Mouse (Mus musculus) kidney, embryonic 15.5 days (tissue): ENCODE measurements around the gene 1700030K09Rik. TPM values are rescaled to one million over a fixed set of nuclear protein-coding genes. Genes with fewer than 3 reads are reported as not detected.

Experiments
- ATAC-seq: fragments of 200-750 bp; cut with Nextera tagmentation; replicated peaks from 2 replicates; pipeline ENCODE4 v1.8.0; 2017; ENCODE audit warnings: moderate TSS enrichment; ENCODE audit not compliant: low FRiP score
- H3K27ac ChIP-seq: fragments of 300-500 bp; sonication (generic); 2 replicates; pipeline ENCODE4 v1.5.1; 2015; ENCODE audit warnings: mild to moderate bottlenecking, inconsistent platforms
- H3K27me3 ChIP-seq: fragments of 300-500 bp; sonication (generic); 2 replicates; pipeline ENCODE4 v1.6.1; 2015; ENCODE audit warnings: inconsistent platforms
- H3K36me3 ChIP-seq: fragments of 300-500 bp; sonication (generic); 2 replicates; pipeline ENCODE4 v1.6.1; 2015; ENCODE audit warnings: inconsistent platforms
- H3K4me1 ChIP-seq: fragments of 300-500 bp; sonication (generic); 2 replicates; pipeline ENCODE4 v1.6.1; 2015; ENCODE audit warnings: inconsistent platforms
- H3K4me2 ChIP-seq: fragments of 300-500 bp; sonication (generic); 2 replicates; pipeline ENCODE4 v1.6.1; 2015; ENCODE audit warnings: moderate library complexity, mild to moderate bottlenecking, inconsistent platforms
- H3K4me3 ChIP-seq: fragments of 300-500 bp; sonication (generic); replicated peaks from 2 replicates; pipeline ENCODE4 v1.5.1; 2015; ENCODE audit warnings: mild to moderate bottlenecking, inconsistent platforms
- H3K9ac ChIP-seq: fragments of 300-500 bp; sonication (generic); 2 replicates; pipeline ENCODE4 v1.6.1; 2015; ENCODE audit warnings: mild to moderate bottlenecking, inconsistent platforms
- H3K9me3 ChIP-seq: fragments of 300-500 bp; sonication (generic); replicated peaks from 2 replicates; pipeline ENCODE4 v1.6.1; 2016; ENCODE audit warnings: inconsistent platforms
- WGBS: fragments of 180-500 bp; shearing (Covaris S2); methylation state at CpG from one replicate; pipeline ENCODE4 v1.1.7; 2015; ENCODE audit warnings: mixed read lengths; 5-methylcytosine and 5-hydroxymethylcytosine counted together
- polyA plus RNA-seq: library from polyadenylated mRNA; unstranded; fragments of >200 nt; fragmentation: Nextera tagmentation; extraction: Ambion mirVana; gene quantifications from 2 replicates; pipeline ENCODE4 v1.2.1, GENCODE M21; 2015

1700030K09Rik gene
- polyA plus RNA-seq, 1 experiment from 2014 or later: 17.0 TPM

- no peak for ATAC-seq
- Histone ChIP-seq H3K27ac (no peak overlapping the region), H3K4me3 (no peak overlapping the region), H3K27me3 (no peaks in the 10 kb centered on the region), H3K9ac (no peak overlapping the region), H3K36me3 (peaks cover 93% of the 10 kb centered on the region), H3K4me2 (no peak overlapping the region), H3K9me3 (no peaks in the 10 kb centered on the region), H3K4me1 (peaks cover 7% of the 10 kb centered on the region)
- WGBS: 97% methylated on average over 2 of the region's 2 CpGs
Observed at GRCm38 (mm10) chr8:72469243-72469642, 25.6 kb downstream of the 1700030K09Rik start.

- Histone ChIP-seq H3K9me3 (no peaks in the 10 kb centered on the region), H3K4me1 (peaks cover 8% of the 10 kb centered on the region), H3K27me3 (no peaks in the 10 kb centered on the region), H3K4me2 (no peak overlapping the region), H3K27ac (no peak overlapping the region), H3K36me3 (peaks cover 86% of the 10 kb centered on the region), H3K4me3 (no peak overlapping the region), H3K9ac (no peak overlapping the region)
- no peak for ATAC-seq
- WGBS: 95% methylated on average over 8 of the region's 8 CpGs
Observed at GRCm38 (mm10) chr8:72469984-72470383, 26.3 kb downstream of the 1700030K09Rik start.

DNA sequence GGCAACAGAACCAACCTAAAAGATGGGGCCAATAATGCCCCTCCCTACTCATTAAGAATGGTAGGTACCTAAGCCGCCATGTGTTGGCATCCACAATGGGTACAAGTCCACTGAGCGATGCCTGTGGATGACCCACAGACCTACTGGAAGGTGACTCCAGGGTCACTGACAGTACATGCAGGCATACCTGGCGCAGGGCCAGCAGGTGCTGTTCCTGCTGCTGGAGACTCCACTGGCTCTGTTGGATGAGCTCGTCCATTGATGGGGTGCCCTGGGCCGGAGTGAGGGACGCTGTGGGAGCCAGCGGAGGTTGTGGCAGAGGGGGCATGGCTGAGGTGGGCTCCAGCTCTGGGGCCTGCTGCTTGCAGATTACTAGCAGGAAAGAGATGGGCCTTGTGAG, 27.0 kb downstream of the 1700030K09Rik start:
- Histone ChIP-seq H3K27me3 (no peaks in the 10 kb centered on the region), H3K4me3 (no peak overlapping the region), H3K36me3 (peaks cover 79% of the 10 kb centered on the region), H3K9me3 (no peaks in the 10 kb centered on the region), H3K4me1 (peaks cover 9% of the 10 kb centered on the region), H3K27ac (no peak overlapping the region), H3K4me2 (no peak overlapping the region), H3K9ac (no peak overlapping the region)
- WGBS: 95% methylated on average over 7 of the region's 7 CpGs
- no peak for ATAC-seq

GRCm38 (mm10) chr8:72474826-72475546, 31.3 kb downstream of the 1700030K09Rik start, which contains the start of gene Cherp:
Gene Cherp (minus strand): TSS chr8:72475226.
- peak; percentile 97 for ATAC-seq
- Histone ChIP-seq H3K4me1 (peaks cover 17% of the 10 kb centered on the region), H3K27me3 (no peaks in the 10 kb centered on the region), H3K27ac (peak within 1 kb of the TSS; percentile 95), H3K9me3 (no peaks in the 10 kb centered on the region), H3K4me2 (peak within 1 kb of the TSS; percentile 82), H3K4me3 (peak within 1 kb of the TSS; percentile 91), H3K9ac (peak within 1 kb of the TSS; percentile 88), H3K36me3 (peaks cover 48% of the 10 kb centered on the region)
- under 1% methylated on average over 80 of the region's 80 CpGs for WGBS

DNA sequence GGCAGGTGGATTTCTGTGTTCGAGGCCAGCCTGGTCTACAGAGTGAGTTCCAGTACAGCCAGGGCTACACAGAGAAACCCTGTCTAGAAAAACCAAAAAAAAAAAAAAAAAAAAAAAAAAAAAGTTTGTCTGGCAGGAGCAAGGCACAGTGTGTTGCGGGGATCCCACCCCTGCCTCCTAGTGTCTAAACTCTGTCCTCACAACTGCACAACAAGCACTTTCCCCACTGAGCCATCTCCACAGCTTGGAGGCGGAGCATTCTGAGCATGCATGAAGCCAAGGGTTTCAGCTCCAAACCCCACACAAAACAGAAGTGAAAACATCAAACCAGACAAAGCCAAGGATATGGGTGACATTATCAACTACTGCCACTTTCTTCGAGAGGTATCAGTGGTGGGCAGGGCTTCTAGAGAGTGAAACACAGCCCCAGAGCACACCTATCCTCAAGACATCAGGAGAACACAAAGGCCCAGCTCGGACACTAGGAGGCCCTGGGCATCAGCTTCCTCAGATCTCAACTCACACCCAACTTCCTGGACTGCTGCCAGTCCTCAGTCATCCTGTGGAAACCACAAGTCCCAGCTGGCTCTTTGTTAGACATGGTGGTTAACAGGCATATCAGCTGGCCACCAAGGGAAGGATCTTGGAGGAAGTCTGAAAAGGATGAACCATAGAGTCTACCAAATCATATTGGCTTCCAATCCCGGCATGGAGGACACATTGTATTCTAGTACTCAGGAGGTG, 41.9 kb downstream of the 1700030K09Rik start:
- ATAC-seq: no peak
- WGBS: 87% methylated on average over 6 of the region's 6 CpGs
- Histone ChIP-seq H3K27ac (no peak overlapping the region), H3K4me3 (no peak overlapping the region), H3K9ac (no peak overlapping the region), H3K4me2 (no peak overlapping the region), H3K9me3 (no peaks in the 10 kb centered on the region), H3K27me3 (no peaks in the 10 kb centered on the region), H3K36me3 (peaks cover 93% of the 10 kb centered on the region), H3K4me1 (peaks cover 6% of the 10 kb centered on the region)

GRCm38 (mm10) chr8:72487014-72487413, 43.3 kb downstream of the 1700030K09Rik start:
- no peak overlapping the region for H3K4me2 ChIP-seq
- no peaks in the 10 kb centered on the region for H3K9me3 ChIP-seq
- no peak overlapping the region for H3K4me3 ChIP-seq
- peaks cover 81% of the 10 kb centered on the region for H3K36me3 ChIP-seq
- H3K9ac ChIP-seq: no peak overlapping the region
- ATAC-seq: no peak
- no peaks in the 10 kb centered on the region for H3K27me3 ChIP-seq
- H3K27ac ChIP-seq: no peak overlapping the region
- H3K4me1 ChIP-seq: peaks cover 17% of the 10 kb centered on the region

GRCm38 (mm10) chr8:72491017-72491416, 47.3 kb downstream of the 1700030K09Rik start:
- Histone ChIP-seq H3K4me3 (peak overlapping the region; percentile 63), H3K4me2 (peak overlapping the region; percentile 90)
- WGBS: 84% methylated on average over 2 of the region's 2 CpGs

DNA sequence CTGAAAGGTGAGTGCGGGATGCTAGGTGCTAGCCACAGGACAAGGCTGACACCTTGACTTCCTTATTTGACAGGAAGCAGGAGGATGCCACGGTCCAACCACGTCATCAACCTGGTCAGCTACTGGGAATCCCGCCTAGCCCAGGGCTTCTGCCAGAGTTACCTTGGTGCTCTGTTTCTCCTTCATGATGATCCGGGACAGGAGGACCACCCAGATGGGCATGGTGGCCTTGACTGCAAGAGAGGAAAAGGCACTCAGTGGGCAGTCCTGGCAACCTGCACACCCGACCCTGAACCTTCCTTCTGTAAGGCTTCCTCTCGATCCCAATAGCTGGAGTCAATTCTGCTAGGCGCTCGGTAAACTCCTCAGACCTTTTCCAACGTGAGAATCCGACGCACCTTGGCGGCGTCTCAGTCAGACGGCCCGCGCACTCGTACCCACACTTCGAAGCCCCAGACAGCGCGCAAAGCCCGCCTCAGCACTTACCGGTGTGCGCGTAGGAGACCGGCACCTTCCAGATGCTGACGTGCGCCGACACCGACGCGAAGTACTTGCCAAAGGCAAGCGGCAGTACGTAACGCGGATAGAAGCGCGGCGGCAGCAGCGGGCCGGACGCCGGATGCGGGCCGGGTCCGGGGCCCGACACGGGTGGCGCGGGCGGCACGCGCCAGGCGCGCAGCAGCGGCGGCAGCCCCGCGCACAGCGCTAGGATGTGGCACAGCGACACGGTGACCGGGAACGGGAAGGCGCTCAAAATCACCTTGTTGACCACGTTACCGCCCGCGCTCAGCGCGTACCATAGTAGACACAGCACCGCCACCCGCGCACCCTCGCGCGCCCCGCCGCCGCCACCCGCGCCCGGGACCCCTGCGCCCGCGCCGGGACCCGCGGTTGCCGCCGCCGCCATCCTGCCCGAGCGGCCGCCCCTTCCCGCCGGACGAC, 48.3 kb downstream of the 1700030K09Rik start, which contains the start of gene Slc35e1:
Gene Slc35e1, minus strand, starts transcription at position 935 of the 942 bp plus-strand sequence.
- WGBS: under 1% methylated on average over 79 of the region's 98 CpGs
- H3K36me3 ChIP-seq: peaks cover 63% of the 10 kb centered on the region
- H3K4me2 ChIP-seq: peak within 1 kb of the TSS; percentile 90
- H3K4me1 ChIP-seq: peaks cover 32% of the 10 kb centered on the region
- peak within 1 kb of the TSS; percentile 83 for H3K27ac ChIP-seq
- H3K4me3 ChIP-seq: peak within 1 kb of the TSS; percentile 63
- H3K9me3 ChIP-seq: no peaks in the 10 kb centered on the region
- H3K27me3 ChIP-seq: no peaks in the 10 kb centered on the region
- peak; percentile 6; the same call in 1 of the 2 replicates for ATAC-seq
- H3K9ac ChIP-seq: peak within 1 kb of the TSS; percentile 78

More at GRCm38 (mm10) chr8:72491017-72491416, 47.3 kb downstream of the 1700030K09Rik start:
- Histone ChIP-seq H3K27ac (no peak overlapping the region), H3K4me1 (peaks cover 32% of the 10 kb centered on the region), H3K27me3 (no peaks in the 10 kb centered on the region), H3K9ac (0 out of 2 replicates have a peak overlapping the region, but pooled peaks have one; percentile 78), H3K9me3 (no peaks in the 10 kb centered on the region), H3K36me3 (peaks cover 63% of the 10 kb centered on the region)
- ATAC-seq: no peak

DNA sequence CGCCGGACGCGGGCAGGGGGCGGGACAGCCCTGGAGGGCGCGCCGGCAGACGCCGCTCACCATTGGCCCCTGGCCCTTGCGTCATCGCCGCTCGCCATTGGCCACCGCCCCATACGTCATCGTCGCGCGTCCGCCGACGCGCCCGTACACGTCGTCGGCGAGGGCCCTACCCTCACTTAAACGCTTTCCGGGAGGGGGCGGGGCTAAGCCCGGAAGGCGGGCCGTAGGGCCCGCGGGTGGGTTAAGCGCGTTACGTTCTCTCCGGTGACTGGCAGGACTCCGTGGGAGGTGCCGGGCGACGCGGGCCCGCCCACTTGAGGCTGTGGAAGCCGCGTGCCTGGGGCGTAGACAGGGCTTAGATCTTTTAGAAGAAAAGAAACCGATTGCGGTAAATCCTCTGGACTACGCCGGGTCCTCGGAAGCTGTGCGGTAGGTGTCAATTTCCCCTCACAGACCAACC, 49.0 kb downstream of the 1700030K09Rik start:
- H3K36me3 ChIP-seq: peaks cover 62% of the 10 kb centered on the region
- peak overlapping the region; percentile 90 for H3K4me2 ChIP-seq
- H3K4me1 ChIP-seq: peaks cover 32% of the 10 kb centered on the region
- peak; percentile 97 for ATAC-seq
- under 1% methylated on average over 56 of the region's 56 CpGs for WGBS
- H3K4me3 ChIP-seq: peak overlapping the region; percentile 63
- no peaks in the 10 kb centered on the region for H3K27me3 ChIP-seq
- peak overlapping the region; percentile 78 for H3K9ac ChIP-seq
- peak overlapping the region; percentile 83 for H3K27ac ChIP-seq
- H3K9me3 ChIP-seq: no peaks in the 10 kb centered on the region

DNA sequence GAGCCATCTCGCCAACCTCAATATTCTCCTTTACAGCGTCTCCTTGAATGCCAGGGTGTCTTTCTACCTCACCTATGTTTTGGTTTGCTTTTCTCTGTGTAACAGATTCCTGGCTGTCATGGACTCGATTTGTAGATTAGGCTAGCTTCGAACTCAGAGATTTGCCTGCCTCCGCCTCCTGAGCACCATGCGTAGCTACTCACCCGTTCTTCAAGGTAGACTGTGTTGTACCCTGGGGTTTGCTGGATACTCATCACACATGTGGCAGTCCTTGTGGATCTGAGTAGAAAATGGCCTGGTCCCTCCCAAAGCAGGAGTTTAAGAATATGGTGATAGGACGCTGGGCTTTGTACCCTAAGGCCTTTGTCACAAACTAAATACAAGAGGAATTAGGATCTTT, 49.7 kb downstream of the 1700030K09Rik start:
- Histone ChIP-seq H3K4me3 (peak overlapping the region; percentile 63), H3K36me3 (peaks cover 55% of the 10 kb centered on the region), H3K27me3 (no peaks in the 10 kb centered on the region), H3K4me2 (peak overlapping the region; percentile 66), H3K4me1 (peaks cover 32% of the 10 kb centered on the region), H3K27ac (peak overlapping the region; percentile 83), H3K9ac (peak overlapping the region; percentile 65), H3K9me3 (no peaks in the 10 kb centered on the region)
- 10% methylated on average over 8 of the region's 8 CpGs for WGBS
- no peak for ATAC-seq

DNA sequence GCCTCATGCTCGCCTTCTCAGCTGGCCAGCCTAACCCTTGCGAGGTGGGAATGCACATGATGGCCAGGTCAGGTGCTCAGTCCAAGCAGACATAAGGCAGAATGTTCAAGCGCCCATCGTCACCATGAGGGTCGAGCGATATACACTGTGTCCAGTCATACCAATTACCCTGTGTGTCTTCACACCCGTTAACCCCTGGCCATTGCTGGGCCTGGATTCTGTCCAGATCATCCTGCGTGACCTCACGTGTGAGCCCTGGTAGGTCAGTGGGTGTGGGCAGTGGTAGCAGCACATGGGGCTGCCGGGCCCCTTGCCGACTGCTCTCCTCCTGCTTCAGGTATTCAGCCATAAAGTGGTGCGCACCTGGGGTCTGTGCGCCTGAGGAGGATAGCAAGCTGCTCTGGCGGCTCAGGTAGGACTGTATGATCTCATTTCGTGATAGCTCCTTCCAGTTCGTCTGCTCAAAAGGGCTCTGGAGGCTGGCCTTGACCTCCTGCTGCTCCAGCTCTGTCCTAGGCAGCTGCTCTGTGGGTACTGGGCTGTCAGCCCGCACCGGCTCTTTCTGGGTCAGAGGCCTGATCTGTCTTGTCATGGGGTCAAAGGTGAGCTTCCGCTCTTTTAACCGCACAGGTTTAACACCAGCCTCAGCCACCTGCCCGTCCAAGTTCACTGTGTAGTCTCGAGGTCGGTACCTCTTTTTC, 51.9 kb downstream of the 1700030K09Rik start:
- H3K9me3 ChIP-seq: no peaks in the 10 kb centered on the region
- no peak for ATAC-seq
- no peak overlapping the region for H3K4me2 ChIP-seq
- no peaks in the 10 kb centered on the region for H3K27me3 ChIP-seq
- no peak overlapping the region for H3K4me3 ChIP-seq
- H3K4me1 ChIP-seq: peaks cover 27% of the 10 kb centered on the region
- no peak overlapping the region for H3K9ac ChIP-seq
- WGBS: 88% methylated on average over 23 of the region's 23 CpGs
- no peak overlapping the region for H3K27ac ChIP-seq
- peaks cover 42% of the 10 kb centered on the region for H3K36me3 ChIP-seq
